Mouse (Mus musculus): ENCODE data around the gene Ap2b1.

GRCm38 (mm10) chr11:83409087-83409754 is 110.4 kb downstream of the Ap2b1 start, which contains the start of gene Rasl10b:
- peak; percentile 36; the same call in 1 of the 2 replicates for TF ChIP-seq POLR2A (IDR thresholded peaks at IDR 0.05; ENCODE audit: insufficient read depth, low read depth, low read length)
- no peak for TF ChIP-seq CTCF (IDR thresholded peaks at IDR 0.05)
- TF ChIP-seq EP300 (IDR thresholded peaks at IDR 0.05; ENCODE audit: insufficient read depth, low read depth, low read length): no peak

All from heart, adult 2 months (tissue).